Mouse (Mus musculus) left cerebral cortex, postnatal 14 days (tissue): Measurements from ENCODE around the gene Rps19. TPM values are rescaled to one million over a fixed set of nuclear protein-coding genes. Genes with fewer than 3 reads are reported as not detected.
A peak's percentile ranks its signal among the peaks of the same experiment; 100 is the strongest.
"Not testable (repeated sequence)": the region's sequence is repeated elsewhere in the genome, so short reads cannot be mapped to it uniquely, and the experiment has no call there.

ENCODE experiments used
- DNase-seq, 2 experiments: peaks; one replicate each; pipeline ENCODE4 v3.0.0; 2021 to 2022; ENCODE audit warnings: low spot score in 2 of 2, mixed read lengths in 1 of 2
- intact Hi-C: fragments of 180-260 bp; cut with DNase I; formaldehyde crosslinking; loops from one replicate; pipeline ENCODE4 v1.15.1; 2025
- long read RNA-seq, 2 experiments: library from polyadenylated mRNA; stranded (forward); transcript quantifications; one replicate each; pipeline ENCODE4 v2.0.0; 2021
- total RNA-seq, 2 experiments: library from RNA; stranded (reverse); gene quantifications; 2 replicates each; pipeline ENCODE4 v1.2.3; 2021

The Rps19 gene
- total RNA-seq, result 100 to 1,000 TPM; 421 to 431 TPM
- long read RNA-seq, experiment 1, transcript Rps19-203 (6 exons, 774 nt), result major isoform, 89 of 101 reads
- long read RNA-seq, experiment 1, partial matches to known transcripts, result 2 of 101 reads
- long read RNA-seq, experiment 1, other reads (novel, unspliced or antisense), result 3 of 101 reads
- long read RNA-seq, experiment 2, transcript Rps19-203 (6 exons, 774 nt), result major isoform, 80 of 95 reads
- long read RNA-seq, experiment 2, partial matches to known transcripts, result 3 of 95 reads
- long read RNA-seq, experiment 2, other reads (novel, unspliced or antisense), result 3 of 95 reads

- intact Hi-C loops, result no loop called here
- DNase-seq, result peak; percentile 98 to 99
These were observed at the start of gene Rps19 for GRCm38 (mm10) chr7:24883896-24884692. Rps19 (plus strand) TSS chr7:24884371.

- DNase-seq, intact Hi-C loops: not testable (repeated sequence)
These were observed 45.3 kb upstream of the Rps19 start for GRCm38 (mm10) chr7:24838732-24839409.

- DNase-seq, result no peak
- intact Hi-C loops, result no loop called here
These were observed 44.8 kb upstream of the Rps19 start for GRCm38 (mm10) chr7:24839410-24839808.

- intact Hi-C loops, result no loop called here
- DNase-seq, result no peak
These were observed 43.8 kb upstream of the Rps19 start for GRCm38 (mm10) chr7:24840331-24840730.

GRCm38 (mm10) chr7:24841009-24841408, 43.2 kb upstream of the Rps19 start:
- intact Hi-C loops, result no loop called here

GRCm38 (mm10) chr7:24844144-24844543, 40.0 kb upstream of the Rps19 start:
- intact Hi-C loops, result no loop called here
- no peak for DNase-seq

More at GRCm38 (mm10) chr7:24841009-24841408, 43.2 kb upstream of the Rps19 start:
- DNase-seq, result no peak

GRCm38 (mm10) chr7:24845181-24845580, 39.0 kb upstream of the Rps19 start:
- intact Hi-C loops, result no loop called here
- DNase-seq, result no peak

GRCm38 (mm10) chr7:24845713-24846112, 38.5 kb upstream of the Rps19 start:
- intact Hi-C loops, result no loop called here
- DNase-seq, result peak in 1 of 2 experiments; percentile 33

- DNase-seq, intact Hi-C loops: not testable (repeated sequence)
These were observed 37.6 kb upstream of the Rps19 start for GRCm38 (mm10) chr7:24846576-24846975.

GRCm38 (mm10) chr7:24850162-24850561, 34.0 kb upstream of the Rps19 start:
- intact Hi-C loops, result no loop called here
- peak; percentile 62 to 82 for DNase-seq

GRCm38 (mm10) chr7:24850899-24851303, 33.3 kb upstream of the Rps19 start:
- intact Hi-C loops, result no loop called here
- no peak for DNase-seq

- DNase-seq, result no peak
- intact Hi-C loops, result no loop called here
These were observed 32.4 kb upstream of the Rps19 start for GRCm38 (mm10) chr7:24851596-24852325.

GRCm38 (mm10) chr7:24852557-24853232, 31.5 kb upstream of the Rps19 start:
- no peak for DNase-seq
- intact Hi-C loops, result no loop called here

GRCm38 (mm10) chr7:24853233-24853563, 31.0 kb upstream of the Rps19 start:
- no peak for DNase-seq
- intact Hi-C loops, result no loop called here

- intact Hi-C loops, result no loop called here
- no peak for DNase-seq
These were observed 30.5 kb upstream of the Rps19 start for GRCm38 (mm10) chr7:24853695-24854094.

GRCm38 (mm10) chr7:24856460-24857120, 27.6 kb upstream of the Rps19 start:
- DNase-seq, result no peak
- intact Hi-C loops, result no loop called here

- intact Hi-C loops, result no loop called here
- DNase-seq, result no peak
These were observed 24.9 kb upstream of the Rps19 start for GRCm38 (mm10) chr7:24859234-24859633.

- intact Hi-C loops, result no loop called here
- no peak for DNase-seq
These were observed 22.3 kb upstream of the Rps19 start, which contains the start of gene Gm9844 for GRCm38 (mm10) chr7:24861913-24862312. Gm9844 (plus strand) TSS chr7:24862213.

- intact Hi-C loops, result no loop called here
- no peak for DNase-seq
These were observed 21.3 kb upstream of the Rps19 start for GRCm38 (mm10) chr7:24862853-24863252.
